Mouse (Mus musculus) intestine, embryonic 14.5 days (tissue): ENCODE results near the gene Pde8a. TPM values are rescaled to one million over a fixed set of nuclear protein-coding genes. Genes with fewer than 3 reads are reported as not detected.

Source experiments
- ATAC-seq: fragments of 200-750 bp; cut with Nextera tagmentation; replicated peaks from 2 replicates; pipeline ENCODE4 v1.8.0; 2017; ENCODE audit warnings: low read depth, moderate number of reproducible peaks, moderate TSS enrichment, moderate library complexity; ENCODE audit not compliant: low FRiP score, low TSS enrichment
- DNase-seq: peaks from one replicate; pipeline ENCODE4 v3.0.0-alpha.2; 2018; ENCODE audit warnings: low spot score
- H3K27ac ChIP-seq: fragments of 300-500 bp; sonication (generic); 2 replicates; pipeline ENCODE4 v1.5.1; 2014; ENCODE audit warnings: low read depth, mild to moderate bottlenecking, control low read depth
- H3K27me3 ChIP-seq: fragments of 300-500 bp; sonication (generic); replicated peaks from 2 replicates; pipeline ENCODE4 v1.6.1; 2014; ENCODE audit warnings: low read length, control low read depth; ENCODE audit not compliant: control insufficient read depth, insufficient read depth
- H3K36me3 ChIP-seq: fragments of 300-500 bp; sonication (generic); 2 replicates; pipeline ENCODE4 v1.6.1; 2014; ENCODE audit warnings: low read length, control low read depth; ENCODE audit not compliant: control insufficient read depth, insufficient read depth
- H3K4me1 ChIP-seq: fragments of 300-500 bp; sonication (generic); replicated peaks from 2 replicates; pipeline ENCODE4 v1.6.1; 2014; ENCODE audit warnings: low read length, control low read depth, mixed read lengths; ENCODE audit not compliant: control insufficient read depth, insufficient read depth
- H3K4me2 ChIP-seq: fragments of 300-500 bp; sonication (generic); 2 replicates; pipeline ENCODE4 v1.6.1; 2014; ENCODE audit warnings: low read length
- H3K4me3 ChIP-seq: fragments of 300-500 bp; sonication (generic); 2 replicates; pipeline ENCODE4 v1.5.1; 2014; ENCODE audit warnings: low read depth, low read length, control low read depth, mixed read lengths
- H3K9ac ChIP-seq: fragments of 300-500 bp; sonication (generic); 2 replicates; pipeline ENCODE4 v1.6.1; 2014; ENCODE audit warnings: mild to moderate bottlenecking, low read length
- H3K9me3 ChIP-seq: fragments of 300-500 bp; sonication (generic); 2 replicates; pipeline ENCODE4 v1.6.1; 2016; ENCODE audit warnings: low read length, control low read depth; ENCODE audit not compliant: control insufficient read depth
- WGBS: fragments of 180-500 bp; shearing (Covaris S2); extraction: QIAGEN DNeasy Blood & Tissue Kit; methylation state at CpG from one replicate; pipeline ENCODE4 v1.1.7; 2014; 5-methylcytosine and 5-hydroxymethylcytosine counted together
- polyA plus RNA-seq: library from polyadenylated mRNA; unstranded; fragments of >200 nt; fragmentation: Nextera tagmentation; extraction: Ambion mirVana; gene quantifications from 2 replicates; pipeline ENCODE4 v1.2.1, GENCODE M21; 2014

Pde8a gene
- polyA plus RNA-seq, 1 experiment from 2014 or later, result 3.7 TPM

GRCm38 (mm10) chr7:81301323-81301722, 87.9 kb downstream of the Pde8a start:
- WGBS, result 81% methylated on average over 7 of the region's 7 CpGs
- H3K4me1 ChIP-seq, result no peaks in the 10 kb centered on the region; the same call in 1 of the 2 replicates

GRCm38 (mm10) chr7:81303682-81304081, 90.3 kb downstream of the Pde8a start:
- Histone ChIP-seq H3K27me3 (no peaks in the 10 kb centered on the region), H3K4me3 (no peak overlapping the region), H3K4me2 (no peak overlapping the region), H3K4me1 (no peaks in the 10 kb centered on the region), H3K36me3 (no peaks in the 10 kb centered on the region), H3K27ac (no peak overlapping the region), H3K9me3 (no peaks in the 10 kb centered on the region), H3K9ac (no peak overlapping the region)
- WGBS, result 89% methylated on average over 2 of the region's 2 CpGs
- DNase-seq (no peak), ATAC-seq (no peak)

More at GRCm38 (mm10) chr7:81301323-81301722, 87.9 kb downstream of the Pde8a start:
- Histone ChIP-seq H3K4me3 (no peak overlapping the region), H3K27ac (no peak overlapping the region), H3K36me3 (no peaks in the 10 kb centered on the region), H3K9ac (no peak overlapping the region), H3K9me3 (no peaks in the 10 kb centered on the region), H3K27me3 (no peaks in the 10 kb centered on the region), H3K4me2 (no peak overlapping the region)
- DNase-seq (no peak), ATAC-seq (no peak)

GRCm38 (mm10) chr7:81304100-81304499, 90.7 kb downstream of the Pde8a start:
- Histone ChIP-seq H3K9ac (no peak overlapping the region), H3K27me3 (no peaks in the 10 kb centered on the region), H3K4me2 (no peak overlapping the region), H3K36me3 (no peaks in the 10 kb centered on the region), H3K4me1 (no peaks in the 10 kb centered on the region), H3K4me3 (no peak overlapping the region), H3K9me3 (no peaks in the 10 kb centered on the region), H3K27ac (no peak overlapping the region)
- WGBS, result 80% methylated on average over 5 of the region's 5 CpGs
- no peak for ATAC-seq
- no peak for DNase-seq

- no peaks in the 10 kb centered on the region for H3K9me3 ChIP-seq
- H3K4me3 ChIP-seq, result no peak overlapping the region
- ATAC-seq, result no peak
- H3K27me3 ChIP-seq, result no peaks in the 10 kb centered on the region
- no peaks in the 10 kb centered on the region for H3K4me1 ChIP-seq
- H3K36me3 ChIP-seq, result no peaks in the 10 kb centered on the region
- H3K4me2 ChIP-seq, result no peak overlapping the region
- DNase-seq, result no peak
- no peak overlapping the region for H3K27ac ChIP-seq
- 84% methylated on average over 5 of the region's 5 CpGs for WGBS
- H3K9ac ChIP-seq, result no peak overlapping the region
Observed at GRCm38 (mm10) chr7:81304675-81305074, 91.3 kb downstream of the Pde8a start.

- ATAC-seq (no peak), DNase-seq (no peak)
- no peak overlapping the region for H3K9ac ChIP-seq
- H3K27ac ChIP-seq, result no peak overlapping the region
- WGBS, result 85% methylated on average over 8 of the region's 8 CpGs
- no peak overlapping the region for H3K4me2 ChIP-seq
- no peak overlapping the region for H3K4me3 ChIP-seq
- no peaks in the 10 kb centered on the region for H3K27me3 ChIP-seq
- no peaks in the 10 kb centered on the region for H3K36me3 ChIP-seq
- H3K9me3 ChIP-seq, result no peaks in the 10 kb centered on the region
- H3K4me1 ChIP-seq, result no peaks in the 10 kb centered on the region
Observed at GRCm38 (mm10) chr7:81307735-81308134, 94.3 kb downstream of the Pde8a start.

- no peak overlapping the region for H3K4me2 ChIP-seq
- no peak overlapping the region for H3K4me3 ChIP-seq
- no peak overlapping the region for H3K9ac ChIP-seq
- no peaks in the 10 kb centered on the region for H3K9me3 ChIP-seq
- H3K36me3 ChIP-seq, result no peaks in the 10 kb centered on the region
- H3K27me3 ChIP-seq, result no peaks in the 10 kb centered on the region
- no peaks in the 10 kb centered on the region for H3K4me1 ChIP-seq
- DNase-seq (no peak), ATAC-seq (no peak)
- WGBS, result 88% methylated on average over 6 of the region's 6 CpGs
- no peak overlapping the region for H3K27ac ChIP-seq
Observed at GRCm38 (mm10) chr7:81309247-81309646, 95.9 kb downstream of the Pde8a start.

GRCm38 (mm10) chr7:81311130-81311529, 97.7 kb downstream of the Pde8a start:
- no peak for DNase-seq
- Histone ChIP-seq H3K27me3 (no peaks in the 10 kb centered on the region), H3K27ac (no peak overlapping the region), H3K4me3 (no peak overlapping the region), H3K9me3 (no peaks in the 10 kb centered on the region), H3K4me1 (no peaks in the 10 kb centered on the region), H3K36me3 (no peaks in the 10 kb centered on the region), H3K9ac (no peak overlapping the region), H3K4me2 (no peak overlapping the region)
- ATAC-seq, result no peak
- WGBS, result 97% methylated on average over 1 of the region's 1 CpGs

GRCm38 (mm10) chr7:81311581-81311980, 98.2 kb downstream of the Pde8a start:
- H3K9ac ChIP-seq, result no peak overlapping the region
- H3K4me3 ChIP-seq, result no peak overlapping the region
- H3K27ac ChIP-seq, result no peak overlapping the region
- no peaks in the 10 kb centered on the region for H3K36me3 ChIP-seq
- H3K9me3 ChIP-seq, result no peaks in the 10 kb centered on the region
- H3K27me3 ChIP-seq, result no peaks in the 10 kb centered on the region
- H3K4me1 ChIP-seq, result no peaks in the 10 kb centered on the region
- ATAC-seq (no peak), DNase-seq (no peak)
- H3K4me2 ChIP-seq, result no peak overlapping the region

- no peak for ATAC-seq
- no peaks in the 10 kb centered on the region for H3K4me1 ChIP-seq
- no peaks in the 10 kb centered on the region for H3K36me3 ChIP-seq
- 63% methylated on average over 8 of the region's 8 CpGs for WGBS
- H3K9ac ChIP-seq, result no peak overlapping the region
- no peak for DNase-seq
- H3K27ac ChIP-seq, result no peak overlapping the region
- no peaks in the 10 kb centered on the region for H3K9me3 ChIP-seq
- no peaks in the 10 kb centered on the region for H3K27me3 ChIP-seq
- H3K4me3 ChIP-seq, result no peak overlapping the region
- no peak overlapping the region for H3K4me2 ChIP-seq
Observed at GRCm38 (mm10) chr7:81315583-81315982, 102.2 kb downstream of the Pde8a start.
